Mouse (Mus musculus) liver, embryonic 14.5 days (tissue): ENCODE measurements around the gene Dpp8. TPM values are rescaled to one million over a fixed set of nuclear protein-coding genes. Genes with fewer than 3 reads are reported as not detected.

Experiments
- ATAC-seq: fragments of 200-750 bp; cut with Nextera tagmentation; 2 replicates; pipeline ENCODE4 v1.8.0; 2017; ENCODE audit warnings: moderate number of reproducible peaks, mild to moderate bottlenecking, moderate library complexity; ENCODE audit not compliant: insufficient read depth
- DNase-seq, 3 experiments: peaks; one replicate each; pipeline ENCODE4 v3.0.0-alpha.2; 2012 to 2013; ENCODE audit warnings: low read depth in 3 of 3, low spot score in 3 of 3
- H3K27ac ChIP-seq: fragments of 300-500 bp; sonication (generic); 2 replicates; pipeline ENCODE4 v1.5.1; 2014; ENCODE audit warnings: moderate library complexity, mild to moderate bottlenecking, control low read depth, inconsistent platforms
- H3K27me3 ChIP-seq: fragments of 300-500 bp; sonication (generic); 2 replicates; pipeline ENCODE4 v1.6.1; 2014; ENCODE audit warnings: mild to moderate bottlenecking, low read length, moderate library complexity; ENCODE audit not compliant: control insufficient read depth, insufficient read depth
- H3K36me3 ChIP-seq: fragments of 300-500 bp; sonication (generic); replicated peaks from 2 replicates; pipeline ENCODE4 v1.6.1; 2014; ENCODE audit warnings: low read depth; ENCODE audit not compliant: control insufficient read depth, insufficient read depth
- H3K4me1 ChIP-seq, 2 experiments: fragments of 200-500 bp in 1 of 2; fragments of 300-500 bp in 1 of 2; sonication (generic) in 1 of 2; replicated peaks; 2 replicates each; pipeline ENCODE4 v1.6.1; 2012 to 2014; ENCODE audit warnings: antibody characterized with exemption in 1 of 2, inconsistent platforms in 1 of 2, low read length in 1 of 2; ENCODE audit not compliant: control insufficient read depth in 2 of 2, insufficient read depth in 2 of 2
- H3K4me2 ChIP-seq: fragments of 300-500 bp; sonication (generic); 2 replicates; pipeline ENCODE4 v1.6.1; 2014; ENCODE audit warnings: low read depth, mild to moderate bottlenecking, control low read depth, moderate library complexity
- H3K4me3 ChIP-seq, 2 experiments: fragments of 200-500 bp in 1 of 2; fragments of 300-500 bp in 1 of 2; sonication (generic) in 1 of 2; 2 replicates each; pipeline ENCODE4 v1.5.1; 2012 to 2014; ENCODE audit warnings: low read depth in 2 of 2, low read length in 2 of 2, mild to moderate bottlenecking in 2 of 2, control low read depth in 1 of 2, inconsistent platforms in 1 of 2, moderate library complexity in 1 of 2; ENCODE audit not compliant: insufficient read depth in 1 of 2
- H3K9ac ChIP-seq: fragments of 300-500 bp; sonication (generic); replicated peaks from 2 replicates; pipeline ENCODE4 v1.6.1; 2014; ENCODE audit warnings: mild to moderate bottlenecking, control low read depth, moderate library complexity
- H3K9me3 ChIP-seq: fragments of 300-500 bp; sonication (generic); 2 replicates; pipeline ENCODE4 v1.6.1; 2016; ENCODE audit warnings: low read length, mixed read lengths; ENCODE audit not compliant: control insufficient read depth
- CTCF ChIP-seq: IDR thresholded peaks from 2 replicates; pipeline ENCODE4 v1.5.1; 2016; ENCODE audit warnings: antibody characterized with exemption, low read depth, control low read depth
- EP300 ChIP-seq: IDR thresholded peaks from 2 replicates; pipeline ENCODE4 v1.6.1; 2016; ENCODE audit warnings: antibody characterized with exemption, low read depth
- WGBS: fragments of 180-500 bp; shearing (Covaris S2); extraction: QIAGEN DNeasy Blood & Tissue Kit; methylation state at CpG from one replicate; pipeline ENCODE4 v1.1.7; 2014; ENCODE audit not compliant: insufficient replicate concordance; 5-methylcytosine and 5-hydroxymethylcytosine counted together
- polyA plus RNA-seq, 2 experiments: library from polyadenylated mRNA; depleted of rRNA in 1 of 2; stranded (reverse) in 1 of 2; unstranded in 1 of 2; fragments of >200 nt; fragmentation: Nextera tagmentation in 1 of 2; extraction: Ambion mirVana in 1 of 2; gene quantifications; 2 replicates each; pipeline versions ENCODE4 v1.2.1 to v1.2.3; 2012 to 2014

Gene Dpp8
- polyA plus RNA-seq, 2 experiments = 11.7 to 18.5 TPM

DNA sequence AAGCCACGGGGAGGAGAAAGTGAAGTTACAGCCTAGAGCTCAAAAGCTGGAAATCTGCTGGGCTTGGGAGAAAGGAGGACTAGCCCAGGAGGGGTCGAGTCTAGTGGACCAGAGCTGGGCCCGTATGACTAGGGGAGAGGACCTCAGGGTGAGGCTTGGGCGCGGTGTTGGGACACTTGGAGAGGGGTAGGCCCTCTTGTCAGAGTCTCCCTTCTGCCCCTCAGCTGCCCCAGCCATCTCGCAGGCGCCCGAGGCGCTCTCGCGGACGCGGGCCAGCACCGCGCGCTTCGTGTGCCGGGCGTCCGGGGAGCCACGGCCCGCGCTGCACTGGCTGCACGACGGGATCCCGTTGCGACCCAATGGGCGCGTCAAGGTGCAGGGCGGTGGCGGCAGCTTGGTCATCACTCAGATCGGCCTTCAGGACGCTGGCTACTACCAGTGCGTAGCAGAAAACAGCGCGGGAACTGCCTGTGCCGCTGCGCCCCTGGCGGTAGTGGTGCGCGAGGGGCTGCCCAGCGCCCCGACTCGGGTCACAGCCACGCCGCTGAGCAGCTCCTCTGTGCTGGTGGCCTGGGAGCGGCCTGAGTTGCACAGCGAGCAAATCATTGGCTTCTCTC, 91.4 kb downstream of the Dpp8 start:
- TF ChIP-seq EP300 (no peak), CTCF (peak; percentile 70)
- no peak for ATAC-seq
- WGBS = 4% methylated on average over 48 of the region's 48 CpGs
- Histone ChIP-seq H3K27ac (no peak overlapping the region), H3K36me3 (no peaks in the 10 kb centered on the region), H3K4me1 (no peaks in the 10 kb centered on the region), H3K9me3 (no peaks in the 10 kb centered on the region), H3K4me2 (peak overlapping the region; percentile 46), H3K4me3 (peak overlapping the region; percentile 7 to 25; a peak in 2 of 4 replicates), H3K9ac (no peak overlapping the region), H3K27me3 (peaks cover 26% of the 10 kb centered on the region)
- no peak for DNase-seq

DNA sequence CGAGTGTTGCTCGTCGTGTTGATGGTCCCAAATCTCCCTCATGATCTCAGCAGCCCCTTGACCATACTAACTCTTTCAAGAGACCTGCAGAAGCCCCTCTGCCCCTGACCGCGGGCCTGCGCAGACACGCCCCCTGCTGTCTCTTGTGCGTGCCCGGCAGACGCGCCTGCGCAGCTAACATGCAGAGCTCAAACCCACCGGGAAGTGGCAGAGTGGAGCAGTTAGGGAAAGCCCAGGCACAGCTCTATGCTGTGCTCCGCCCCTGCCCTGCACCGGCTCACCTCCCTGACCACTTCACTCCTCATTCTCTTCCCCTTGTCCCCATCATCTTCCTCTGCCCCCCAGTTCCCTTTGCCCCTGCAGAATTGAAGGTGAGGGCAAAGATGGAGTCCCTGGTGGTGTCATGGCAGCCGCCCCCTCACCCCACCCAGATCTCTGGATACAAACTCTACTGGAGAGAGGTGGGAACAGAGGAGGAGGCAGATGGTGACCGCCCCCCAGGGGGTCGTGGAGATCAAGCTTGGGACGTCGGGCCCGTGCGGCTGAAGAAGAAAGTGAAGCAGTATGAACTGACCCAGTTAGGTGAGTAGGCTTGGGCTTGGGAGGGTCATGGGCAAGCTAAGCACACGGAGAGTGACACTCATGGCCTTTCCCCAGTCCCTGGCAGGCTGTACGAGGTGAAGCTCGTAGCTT, 96.1 kb downstream of the Dpp8 start:
- Histone ChIP-seq H3K27ac (no peak overlapping the region), H3K9me3 (no peaks in the 10 kb centered on the region), H3K9ac (no peak overlapping the region), H3K4me1 (no peaks in the 10 kb centered on the region), H3K4me3 (peak overlapping the region; percentile 0 to 10; a peak in 1 of 4 replicates), H3K27me3 (peaks cover 12% of the 10 kb centered on the region), H3K4me2 (peak overlapping the region; percentile 53), H3K36me3 (no peaks in the 10 kb centered on the region)
- peak; percentile 31; the same call in 1 of the 2 replicates for ATAC-seq
- peak; percentile 65 for TF ChIP-seq CTCF
- TF ChIP-seq EP300 = no peak
- 7% methylated on average over 25 of the region's 25 CpGs for WGBS
- DNase-seq = peak in 1 of 3 experiments; percentile 20

DNA sequence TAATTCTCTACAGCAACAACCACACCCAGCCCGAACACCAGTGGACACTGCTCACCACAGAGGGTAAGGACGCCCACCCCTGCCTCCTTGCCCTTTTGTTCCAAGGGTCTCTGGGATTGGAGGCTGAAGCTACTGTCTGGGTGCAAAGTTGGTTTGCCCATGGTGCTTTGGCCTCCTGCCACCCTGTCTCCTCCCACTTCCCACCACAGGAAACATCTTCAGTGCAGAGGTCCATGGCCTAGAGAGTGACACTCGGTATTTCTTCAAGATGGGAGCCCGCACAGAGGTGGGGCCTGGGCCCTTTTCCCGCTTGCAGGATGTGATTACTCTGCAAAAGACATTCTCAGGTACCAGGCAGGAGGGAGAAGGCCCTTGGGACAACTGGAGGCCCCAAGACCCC, 99.5 kb downstream of the Dpp8 start:
- no peak overlapping the region for H3K4me2 ChIP-seq
- 29% methylated on average over 5 of the region's 5 CpGs for WGBS
- no peaks in the 10 kb centered on the region for H3K36me3 ChIP-seq
- H3K4me3 ChIP-seq = no peak overlapping the region
- no peak for TF ChIP-seq CTCF
- TF ChIP-seq EP300 = no peak
- no peak for ATAC-seq
- H3K27me3 ChIP-seq = no peaks in the 10 kb centered on the region; the same call in 1 of the 2 replicates
- DNase-seq = no peak
- no peak overlapping the region for H3K27ac ChIP-seq
- H3K4me1 ChIP-seq = no peaks in the 10 kb centered on the region
- H3K9ac ChIP-seq = no peak overlapping the region
- H3K9me3 ChIP-seq = no peaks in the 10 kb centered on the region

Other genes starting within 250 kb of the Dpp8 start
- 29.0 and 36.1 TPM in 2 replicates for gene Dennd4a, start 221.1 kb upstream of the Dpp8 start, polyA plus RNA-seq (2012; rRNA removed)
- gene Dennd4a, start 221.1 kb upstream of the Dpp8 start, polyA plus RNA-seq (2014; fragmentation: Nextera tagmentation; extraction: Ambion mirVana) = 29.3 and 32.5 TPM in 2 replicates
- gene Slc24a1, start 80.8 kb upstream of the Dpp8 start, polyA plus RNA-seq (2012; rRNA removed) = 0.02 and 0.03 TPM in 2 replicates
- 0.03 TPM in 1 of 2 replicates, not detected in the other for gene Slc24a1, start 80.8 kb upstream of the Dpp8 start, polyA plus RNA-seq (2014; fragmentation: Nextera tagmentation; extraction: Ambion mirVana)
- 13.7 and 14.8 TPM in 2 replicates for gene Ints14, start 71.5 kb upstream of the Dpp8 start, polyA plus RNA-seq (2012; rRNA removed)
- 23.3 and 28.1 TPM in 2 replicates for gene Ints14, start 71.5 kb upstream of the Dpp8 start, polyA plus RNA-seq (2014; fragmentation: Nextera tagmentation; extraction: Ambion mirVana)
- gene Hacd3, start 10.7 kb upstream of the Dpp8 start, polyA plus RNA-seq (2012; rRNA removed) = 17.9 and 22.9 TPM in 2 replicates
- gene Hacd3, start 10.7 kb upstream of the Dpp8 start, polyA plus RNA-seq (2014; fragmentation: Nextera tagmentation; extraction: Ambion mirVana) = 19.6 and 22.9 TPM in 2 replicates
- gene Igdcc4, start 69.1 kb downstream of the Dpp8 start, polyA plus RNA-seq (2012; rRNA removed) = 4.6 and 4.9 TPM in 2 replicates
- gene Igdcc4, start 69.1 kb downstream of the Dpp8 start, polyA plus RNA-seq (2014; fragmentation: Nextera tagmentation; extraction: Ambion mirVana) = 4.5 and 5.4 TPM in 2 replicates
- 0.06 and 0.10 TPM in 2 replicates for gene Igdcc3, start 108.8 kb downstream of the Dpp8 start, polyA plus RNA-seq (2012; rRNA removed)
- 0.06 and 0.13 TPM in 2 replicates for gene Igdcc3, start 108.8 kb downstream of the Dpp8 start, polyA plus RNA-seq (2014; fragmentation: Nextera tagmentation; extraction: Ambion mirVana)
- 4.9 and 5.7 TPM in 2 replicates for gene Parp16, start 162.9 kb downstream of the Dpp8 start, polyA plus RNA-seq (2012; rRNA removed)
- 7.2 and 9.3 TPM in 2 replicates for gene Parp16, start 162.9 kb downstream of the Dpp8 start, polyA plus RNA-seq (2014; fragmentation: Nextera tagmentation; extraction: Ambion mirVana)
- 0.01 TPM in 1 of 2 replicates, not detected in the other for gene Cilp, start 232.8 kb downstream of the Dpp8 start, polyA plus RNA-seq (2012; rRNA removed)
- gene Cilp, start 232.8 kb downstream of the Dpp8 start, polyA plus RNA-seq (2014; fragmentation: Nextera tagmentation; extraction: Ambion mirVana) = not detected in 2 replicates